Mouse (Mus musculus) testis, adult 2 months (tissue): ENCODE results near the gene Btbd9.

Experiments
- CTCF ChIP-seq: fragments of 200-500 bp; IDR thresholded peaks from 2 replicates; pipeline ENCODE4 v1.5.1; 2012; ENCODE audit warnings: low read depth, mild to moderate bottlenecking, inconsistent platforms, low read length, moderate library complexity; ENCODE audit not compliant: control insufficient read depth, insufficient read depth, insufficient replicate concordance
- POLR2A ChIP-seq: fragments of 200-500 bp; IDR thresholded peaks from 2 replicates; pipeline ENCODE4 v1.6.1; 2012; ENCODE audit warnings: low read depth, mild to moderate bottlenecking, inconsistent platforms, low read length, moderate library complexity; ENCODE audit not compliant: control insufficient read depth

- TF ChIP-seq CTCF (no peak), POLR2A (no peak)
These were observed 360.5 kb downstream of the Btbd9 start for GRCm38 (mm10) chr17:30215741-30216140.
